Mouse (Mus musculus) CH12.LX (cell line): ENCODE measurements around the gene 2610507B11Rik. TPM values are rescaled to one million over a fixed set of nuclear protein-coding genes. Genes with fewer than 3 reads are reported as not detected.

Experiments used
- DNase-seq: peaks from one replicate; pipeline ENCODE4 v3.0.0-alpha.2; 2013; ENCODE audit errors: extremely low read depth
- H3K27ac ChIP-seq: 2 replicates; pipeline ENCODE4 v1.5.1; 2012; ENCODE audit warnings: low read depth, mild to moderate bottlenecking, control low read depth, moderate library complexity; ENCODE audit not compliant: insufficient read depth
- H3K27me3 ChIP-seq: replicated peaks from 2 replicates; pipeline ENCODE3; 2012; ENCODE audit warnings: inconsistent platforms
- H3K36me3 ChIP-seq, 2 experiments: replicated peaks in 1 of 2; 2 replicates each; pipeline versions ENCODE3 to v1.6.1; 2012; ENCODE audit warnings: inconsistent platforms in 1 of 2, low read length in 1 of 2, mild to moderate bottlenecking in 1 of 2, mixed read lengths in 1 of 2, moderate library complexity in 1 of 2; ENCODE audit not compliant: control insufficient read depth in 1 of 2, insufficient read depth in 1 of 2
- H3K4me1 ChIP-seq, 2 experiments: 2 replicates each; pipeline ENCODE4 v1.6.1; 2012; ENCODE audit warnings: inconsistent platforms in 1 of 2, moderate library complexity in 1 of 2; ENCODE audit not compliant: insufficient read depth in 2 of 2, control insufficient read depth in 1 of 2
- H3K4me2 ChIP-seq: 2 replicates; pipeline ENCODE4 v1.6.1; 2012; ENCODE audit warnings: low read depth, mild to moderate bottlenecking, control low read depth; ENCODE audit not compliant: poor library complexity, insufficient read depth, severe bottlenecking
- H3K4me3 ChIP-seq, 3 experiments: fragments of 150-350 bp in 1 of 3; sonication (generic) in 1 of 3; replicated peaks in 1 of 3; 2 replicates each; pipeline versions ENCODE3 to v1.5.1; 2011 to 2012; ENCODE audit warnings: low read depth in 2 of 3, low read length in 2 of 3, mild to moderate bottlenecking in 2 of 3, moderate library complexity in 2 of 3, control low read depth in 1 of 3, improper control_type of control experiment in 1 of 3, inconsistent platforms in 1 of 3, mixed read lengths in 1 of 3; ENCODE audit not compliant: poor library complexity in 1 of 3
- H3K79me2 ChIP-seq: replicated peaks from 2 replicates; pipeline ENCODE4 v1.6.1; 2012; ENCODE audit warnings: mild to moderate bottlenecking, moderate library complexity; ENCODE audit not compliant: control insufficient read depth, poor library complexity, insufficient read depth, severe bottlenecking; ENCODE audit errors: extremely low read depth
- H3K9ac ChIP-seq: 2 replicates; pipeline ENCODE4 v1.6.1; 2012; ENCODE audit warnings: low read depth, mild to moderate bottlenecking, control low read depth, moderate library complexity; ENCODE audit not compliant: insufficient read depth
- H3K9me3 ChIP-seq: replicated peaks from 2 replicates; pipeline ENCODE3; 2012; ENCODE audit warnings: low read length, inconsistent platforms, mixed read lengths
- CHD1 ChIP-seq: IDR thresholded peaks from 2 replicates; pipeline ENCODE4 v1.6.1; 2012; ENCODE audit warnings: low read depth, low read length, improper control_type of control experiment, inconsistent platforms
- CHD2 ChIP-seq: IDR thresholded peaks from 2 replicates; pipeline ENCODE4 v1.6.1; 2011; ENCODE audit warnings: low read length, improper control_type of control experiment
- E2F4 ChIP-seq: IDR thresholded peaks from 2 replicates; pipeline ENCODE4 v1.6.1; 2011; ENCODE audit warnings: low read depth, low read length, improper control_type of control experiment; ENCODE audit not compliant: insufficient replicate concordance
- ELF1 ChIP-seq: IDR thresholded peaks from 2 replicates; pipeline ENCODE4 v1.6.1; 2014; ENCODE audit warnings: low read depth, mild to moderate bottlenecking, inconsistent platforms, low read length, improper control_type of control experiment
- GABPA ChIP-seq: IDR thresholded peaks from 2 replicates; pipeline ENCODE4 v1.6.1; 2012; ENCODE audit warnings: low read depth, low read length, improper control_type of control experiment, inconsistent platforms; ENCODE audit not compliant: insufficient replicate concordance
- HCFC1 ChIP-seq: IDR thresholded peaks from 2 replicates; pipeline ENCODE4 v1.6.1; 2012; ENCODE audit warnings: low read depth, mild to moderate bottlenecking, inconsistent platforms, low read length, improper control_type of control experiment
- KAT2A ChIP-seq: IDR thresholded peaks from 2 replicates; pipeline ENCODE4 v1.6.1; 2012; ENCODE audit warnings: low read length, improper control_type of control experiment, inconsistent platforms; ENCODE audit not compliant: insufficient replicate concordance
- MAFK ChIP-seq: IDR thresholded peaks from 2 replicates; pipeline ENCODE4 v1.6.1; 2011; ENCODE audit warnings: low read length, improper control_type of control experiment; ENCODE audit not compliant: insufficient replicate concordance
- MAX ChIP-seq: IDR thresholded peaks from 2 replicates; pipeline ENCODE4 v1.6.1; 2011; ENCODE audit warnings: low read length, improper control_type of control experiment
- MEF2A ChIP-seq: IDR thresholded peaks from 2 replicates; pipeline ENCODE4 v1.6.1; 2014; ENCODE audit warnings: low read depth, mild to moderate bottlenecking, inconsistent platforms, low read length, improper control_type of control experiment, borderline replicate concordance
- MXI1 ChIP-seq: IDR thresholded peaks from 2 replicates; pipeline ENCODE4 v1.6.1; 2011; ENCODE audit warnings: mild to moderate bottlenecking, low read depth, low read length, improper control_type of control experiment
- MYC ChIP-seq: IDR thresholded peaks from 2 replicates; pipeline ENCODE4 v1.6.1; 2011; ENCODE audit warnings: low read depth, mild to moderate bottlenecking, improper control_type of control experiment, low read length
- NELFE ChIP-seq: IDR thresholded peaks from 2 replicates; pipeline ENCODE4 v1.6.1; 2011; ENCODE audit warnings: low read depth, low read length, improper control_type of control experiment
- PAX5 ChIP-seq: IDR thresholded peaks from 2 replicates; pipeline ENCODE4 v1.6.1; 2012; ENCODE audit warnings: low read length, inconsistent platforms, mixed read lengths
- POLR2A ChIP-seq: IDR thresholded peaks from 2 replicates; pipeline ENCODE4 v1.6.1; 2011; ENCODE audit warnings: low read depth, mild to moderate bottlenecking, improper control_type of control experiment, low read length
- POLR2AphosphoS2 ChIP-seq: IDR thresholded peaks from 2 replicates; pipeline ENCODE4 v1.6.1; 2011; ENCODE audit warnings: low read depth, low read length, improper control_type of control experiment
- RAD21 ChIP-seq: IDR thresholded peaks from 2 replicates; pipeline ENCODE4 v1.6.1; 2011; ENCODE audit warnings: low read depth, mild to moderate bottlenecking, low read length, improper control_type of control experiment, moderate library complexity
- SMC3 ChIP-seq: IDR thresholded peaks from 2 replicates; pipeline ENCODE4 v1.6.1; 2011; ENCODE audit warnings: low read depth, low read length, improper control_type of control experiment
- TCF12 ChIP-seq: IDR thresholded peaks from 2 replicates; pipeline ENCODE4 v1.6.1; 2014; ENCODE audit warnings: low read depth, mild to moderate bottlenecking, inconsistent platforms, low read length, improper control_type of control experiment
- USF1 ChIP-seq: IDR thresholded peaks from 2 replicates; pipeline ENCODE4 v1.6.1; 2014; ENCODE audit warnings: low read depth, mild to moderate bottlenecking, inconsistent platforms, low read length, improper control_type of control experiment
- ZNF384 ChIP-seq: IDR thresholded peaks from 2 replicates; pipeline ENCODE4 v1.6.1; 2012; ENCODE audit warnings: low read depth, low read length, improper control_type of control experiment, inconsistent platforms
- dilution Hi-C: fragments of 300-500 bp; cut with MboI; formaldehyde crosslinking; loops from 2 replicates; pipeline ENCODE4 v1.14.3; 2020; ENCODE audit warnings: low sequenced_read_pairs; ENCODE audit not compliant: extremely low pct_unique_long_range_greater_than_20kb, extremely low pct_ligation_motif_present
- in situ Hi-C: fragments of 300-500 bp; cut with MboI; formaldehyde crosslinking; loops from 3 replicates; pipeline ENCODE4 v1.14.3; 2019; ENCODE audit warnings: low sequenced_read_pairs, low pct_ligation_motif_present, low pct_unique_long_range_greater_than_20kb, mixed read lengths
- polyA plus RNA-seq: library from polyadenylated mRNA; unstranded; fragments of >175 nt; gene quantifications from 2 replicates; pipeline ENCODE4 v1.2.1, GENCODE M21; 2012; ENCODE audit warnings: low read depth; ENCODE audit not compliant: insufficient read length
- total RNA-seq, 2 experiments: library from RNA; depleted of rRNA; stranded (reverse); fragments of 300-350 nt in 1 of 2; fragments of >200 nt in 1 of 2; gene quantifications; 2 replicates each; pipeline ENCODE4 v1.2.3; 2012 to 2014

2610507B11Rik gene
- total and polyA plus RNA-seq, 3 experiments = 58.9 to 96.9 (median 89.3) TPM

DNA sequence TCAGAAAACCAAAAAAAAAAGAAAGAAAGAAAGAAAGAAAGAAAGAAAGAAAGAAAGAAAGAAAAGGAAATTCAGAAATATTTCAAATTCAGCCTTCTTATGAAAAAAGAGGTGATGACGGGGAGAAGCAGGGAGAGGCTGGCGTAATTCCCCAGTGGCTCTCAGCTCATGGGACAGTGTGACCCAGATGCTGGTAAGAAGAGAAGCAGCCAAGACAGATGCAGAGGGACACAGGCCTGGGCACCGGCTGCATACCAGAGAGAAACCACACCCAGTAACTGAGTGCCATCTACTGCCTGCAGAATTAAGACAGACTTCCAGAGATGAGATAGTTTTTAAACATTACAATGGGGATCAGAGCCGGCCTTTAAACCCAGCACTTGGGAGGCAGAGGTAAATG is 38.0 kb upstream of the 2610507B11Rik start:
- DNase-seq = no peak
- no peak overlapping the region for H3K4me3 ChIP-seq
- H3K4me1 ChIP-seq = no peaks in the 10 kb centered on the region
- H3K36me3 ChIP-seq = peaks cover 91 to 97% of the 10 kb centered on the region in 2 experiments
- H3K27me3 ChIP-seq = no peaks in the 10 kb centered on the region
- TF ChIP-seq ELF1 (no peak), PAX5 (no peak), CHD2 (no peak), NELFE (no peak), ZNF384 (no peak), GABPA (no peak), CHD1 (no peak), MXI1 (no peak), E2F4 (no peak), MAX (no peak), POLR2A (no peak; the same call in 1 of the 2 replicates), MEF2A (no peak), MYC (no peak), HCFC1 (no peak)
- H3K79me2 ChIP-seq = no peaks in the 10 kb centered on the region
- H3K4me2 ChIP-seq = no peak overlapping the region
- H3K27ac ChIP-seq = no peak overlapping the region
- in situ Hi-C loops = no loop called here
- no peak overlapping the region for H3K9ac ChIP-seq
- no peaks in the 10 kb centered on the region for H3K9me3 ChIP-seq
- dilution Hi-C loops = no loop called here

DNA sequence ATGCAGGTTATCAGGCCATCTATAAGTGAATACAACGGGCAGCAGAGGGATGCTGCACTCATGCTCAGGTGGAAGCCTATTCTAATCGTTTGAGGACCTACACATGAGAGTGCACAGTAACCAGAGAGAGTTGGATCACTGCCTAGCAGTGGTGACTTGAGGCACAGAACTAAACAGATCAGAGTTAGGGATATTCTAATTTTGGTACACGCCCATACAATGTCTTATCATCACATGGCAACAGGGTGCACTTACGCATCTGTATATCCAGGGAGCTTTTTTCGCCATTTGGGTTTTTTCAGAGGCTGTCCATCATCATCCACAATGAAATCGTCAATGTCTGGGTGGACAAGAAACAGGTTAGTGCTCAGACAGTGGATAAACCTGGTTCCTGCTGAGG is 30.0 kb upstream of the 2610507B11Rik start:
- in situ Hi-C loops = loop anchor here (5.0 kb wide), 1 partner anchor 44 kb away; the partner anchor contains the start of gene Rab34
- Histone ChIP-seq H3K79me2 (peaks cover 32% of the 10 kb centered on the region), H3K27ac (no peak overlapping the region), H3K27me3 (no peaks in the 10 kb centered on the region), H3K4me3 (no peak overlapping the region), H3K4me1 (no peaks in the 10 kb centered on the region; a peak in 1 of 4 replicates), H3K9ac (no peak overlapping the region), H3K36me3 (peaks cover 88 to 93% of the 10 kb centered on the region in 2 experiments), H3K4me2 (no peak overlapping the region), H3K9me3 (no peaks in the 10 kb centered on the region)
- dilution Hi-C loops = no loop called here
- TF ChIP-seq POLR2AphosphoS2 (no peak), HCFC1 (no peak), TCF12 (no peak), MAFK (no peak), KAT2A (no peak), USF1 (no peak), RAD21 (no peak), ELF1 (no peak), SMC3 (no peak), POLR2A (no peak)
- DNase-seq = no peak
